Mouse (Mus musculus) megakaryocyte, embryonic 14.5 days (primary cell): ENCODE measurements around the gene Ispd.

ENCODE experiments used
- FLI1 ChIP-seq: IDR thresholded peaks from 2 replicates; pipeline ENCODE4 v1.6.1; 2012; ENCODE audit warnings: low read length, inconsistent platforms, mixed read lengths
- GATA1 ChIP-seq: IDR thresholded peaks from 3 replicates; pipeline ENCODE4 v1.6.1; 2012; ENCODE audit warnings: mixed read lengths, low read length, inconsistent platforms, borderline replicate concordance

DNA sequence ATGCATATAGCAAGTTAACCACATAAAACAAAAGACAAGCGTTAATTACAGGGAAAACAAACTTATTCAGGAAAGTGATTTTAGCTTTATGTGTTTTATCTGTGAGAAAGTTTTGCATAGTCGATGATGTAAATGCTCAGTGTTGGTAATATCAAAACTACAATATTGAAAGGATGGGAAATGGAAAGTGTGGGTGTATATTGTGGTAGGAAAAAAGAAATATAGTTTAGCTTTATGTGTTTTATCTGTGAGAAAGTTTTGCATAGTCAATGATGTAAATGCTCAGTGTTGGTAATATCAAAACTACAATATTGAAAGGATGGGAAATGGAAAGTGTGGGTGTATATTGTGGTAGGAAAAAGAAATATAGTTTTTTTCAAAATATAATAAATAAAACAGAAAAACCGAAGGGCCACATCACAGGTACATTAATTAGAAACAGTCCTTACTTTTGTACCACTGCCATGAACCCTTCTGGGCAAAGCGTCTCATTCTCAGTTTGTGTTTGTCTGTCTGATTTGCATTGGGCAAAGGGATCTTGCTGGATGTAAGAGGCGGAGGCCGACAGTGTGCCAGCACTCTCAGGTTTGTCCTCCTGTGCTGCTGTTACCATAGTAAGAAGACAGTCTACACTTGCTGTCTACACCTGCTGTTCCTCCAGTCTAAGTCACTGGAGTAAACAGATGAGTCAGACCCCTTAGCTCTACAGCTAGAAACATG is 87.2 kb downstream of the Ispd start:
- TF ChIP-seq GATA1 (no peak), FLI1 (no peak)
